Mouse (Mus musculus) liver, postnatal 0 days (tissue): ENCODE results near the gene Zfp207.

ENCODE experiments used
- CTCF ChIP-seq: sonication (generic); IDR thresholded peaks from 2 replicates; pipeline ENCODE4 v1.5.1; 2016; ENCODE audit warnings: antibody characterized with exemption, low read depth
- EP300 ChIP-seq: IDR thresholded peaks from 2 replicates; pipeline ENCODE4 v1.6.1; 2016; ENCODE audit warnings: antibody characterized with exemption, low read depth, mild to moderate bottlenecking

- TF ChIP-seq CTCF (no peak), EP300 (no peak)
Measured at GRCm38 (mm10) chr11:80391407-80392120, 8.5 kb downstream of the Zfp207 start.
